20 mouse cellular contexts compared by ENCODE assay signal in the genomic region with DNA sequence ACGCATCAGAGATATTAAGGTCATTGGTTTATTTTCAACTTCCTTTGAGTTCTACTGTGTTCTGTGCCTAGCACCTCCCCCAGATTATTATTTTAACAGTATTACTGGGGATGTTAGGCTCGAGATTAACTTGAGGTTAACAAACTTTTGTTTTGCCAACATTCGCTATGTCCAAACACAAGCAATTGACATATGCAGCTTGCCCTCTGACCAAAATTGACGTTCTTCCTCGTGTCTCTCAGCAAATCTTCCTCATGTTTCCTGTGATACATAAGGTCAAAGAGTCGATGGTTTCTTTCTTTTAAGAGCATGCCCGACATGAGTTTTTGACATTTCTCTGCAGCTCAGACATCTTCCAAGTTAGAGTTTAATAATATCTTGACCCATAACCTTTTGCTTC. TPM values are rescaled to one million over a fixed set of nuclear protein-coding genes. Genes with fewer than 3 reads are reported as not detected.
DNase-seq lines count a peak whose midpoint lies in the region; ATAC-seq and TF ChIP-seq lines count a peak whose summit lies in the region.
"Had no signal": no experiment of that assay in that cellular context is flagged by ENCODE, and none has a peak within 500 bp of the region (broad histone marks: within the 10 kb centered on the region; RNA-seq: fewer than 3 reads in every experiment).

No protein-coding gene starts in this region.

- TF ChIP-seq CTCF in kidney, adult 2 months (conservative IDR thresholded peaks at IDR 0.05; ENCODE audit: insufficient read depth, insufficient read length, low read depth, low read length), result no peak

- no peaks in the 10 kb centered on the region for H3K27me3 ChIP-seq in kidney, adult 2 months (replicated peaks; ENCODE audit: control insufficient read depth, insufficient read depth, low read length)
- H3K27me3 ChIP-seq in kidney, embryonic 15.5 days, result no peaks in the 10 kb centered on the region
- H3K27me3 ChIP-seq: embryonic facial prominence, embryonic 15.5 days; hindbrain, embryonic 13.5 days had no signal

- no peak overlapping the region for H3K9ac ChIP-seq in kidney, embryonic 15.5 days
- H3K9ac ChIP-seq: embryonic facial prominence, embryonic 15.5 days; hindbrain, embryonic 13.5 days had no signal

- H3K4me1 ChIP-seq in kidney, adult 2 months (ENCODE audit: control insufficient read depth, insufficient read depth, low read length), result no peaks in the 10 kb centered on the region
- no peaks in the 10 kb centered on the region for H3K4me1 ChIP-seq in kidney, embryonic 15.5 days
- H3K4me1 ChIP-seq: forebrain, embryonic 10.5 days; heart, embryonic 10.5 days; hindbrain, embryonic 13.5 days had no signal

- no peaks in the 10 kb centered on the region for H3K36me3 ChIP-seq in kidney, adult 2 months (ENCODE audit: control insufficient read depth, insufficient read depth, low read length)
- no peaks in the 10 kb centered on the region for H3K36me3 ChIP-seq in kidney, embryonic 15.5 days
- H3K36me3 ChIP-seq: forebrain, embryonic 10.5 days; heart, embryonic 10.5 days; hindbrain, embryonic 13.5 days had no signal

- H3K9me3 ChIP-seq in kidney, embryonic 15.5 days (replicated peaks), result no peaks in the 10 kb centered on the region
- H3K9me3 ChIP-seq: embryonic facial prominence, embryonic 15.5 days; forebrain, embryonic 10.5 days; heart, embryonic 10.5 days; hindbrain, embryonic 13.5 days had no signal

- no peak overlapping the region for H3K4me3 ChIP-seq in kidney, adult 2 months (ENCODE audit: insufficient read depth, low read depth, low read length)
- H3K4me3 ChIP-seq in kidney, embryonic 15.5 days (replicated peaks), result no peak overlapping the region
- H3K4me3 ChIP-seq: embryonic facial prominence, embryonic 15.5 days; erythroblast, embryonic 14.5 days; forebrain, embryonic 10.5 days; heart, embryonic 10.5 days; hindbrain, embryonic 13.5 days had no signal

- no peak for TF ChIP-seq POLR2A in kidney, adult 2 months (IDR thresholded peaks at IDR 0.05; ENCODE audit: low read depth, low read length)

- peak; percentile 58 for DNase-seq in kidney, adult 2 months
- no peak for DNase-seq in kidney, postnatal 10 days
- DNase-seq in kidney, postnatal 14 days, result peak; percentile 45
- peak; percentile 31 to 46 for DNase-seq in kidney, postnatal 25 days
- DNase-seq in kidney, postnatal 36 days, result peak; percentile 39 to 69
- DNase-seq: adrenal gland, adult 2 months; cerebellum, adult 11 months; cerebellum, adult 8-10 months; cerebellum, postnatal 14 days; embryo, embryonic 11 days; gastrocnemius, postnatal 36 days; heart, adult 18-20 months; heart, postnatal 10 days had no signal

- WGBS in kidney, adult 2 months, result 53% methylated on average over 7 of the region's 7 CpGs
- 62% methylated on average over 7 of the region's 7 CpGs for WGBS in kidney, embryonic 15.5 days

- ATAC-seq in kidney, embryonic 15.5 days (replicated peaks; ENCODE audit: low FRiP score), result no peak
- ATAC-seq: forebrain, embryonic 14.5 days had no signal

- H3K27ac ChIP-seq in kidney, adult 2 months (ENCODE audit: insufficient read depth, low read depth, low read length), result no peak overlapping the region
- no peak overlapping the region for H3K27ac ChIP-seq in kidney, embryonic 15.5 days
- H3K27ac ChIP-seq: embryonic facial prominence, embryonic 15.5 days; forebrain, embryonic 10.5 days; heart, embryonic 10.5 days; hindbrain, embryonic 13.5 days had no signal

- H3K4me2 ChIP-seq in kidney, embryonic 15.5 days, result no peak overlapping the region
- H3K4me2 ChIP-seq: embryonic facial prominence, embryonic 15.5 days; hindbrain, embryonic 13.5 days had no signal

RNA-seq across cellular contexts. Expression of gene Tmem26, which starts 13.9 kb away (rescaled TPM):
- polyA plus RNA-seq in kidney, adult 2 months (2012; rRNA removed), result 3.7 and 4.4 TPM in 2 replicates
- polyA plus RNA-seq in kidney, embryonic 15.5 days (2015; fragmentation: Nextera tagmentation; extraction: Ambion mirVana), result 5.9 and 7.6 TPM in 2 replicates
- polyA plus RNA-seq: erythroblast, embryonic 14.5 days had no signal
